Mouse (Mus musculus): ENCODE measurements at regions not wholly inside any gene's neighbourhood (a gene's known extent, or its start where the extent isn't known, plus 50 kb on each side); places are given as distances from the start of the nearest gene placed in this dataset.

GRCm38 (mm10) chr13:59908786-59909185 is 85.8 kb upstream of the Tut7 start:
- TF ChIP-seq POLR2A (IDR thresholded peaks at IDR 0.05; ENCODE audit: low read depth, low read length) (no peak), CTCF (IDR thresholded peaks at IDR 0.05; ENCODE audit: borderline replicate concordance, insufficient read depth, low read length) (no peak)
